Mouse (Mus musculus) activated CD4-positive, CD25-positive, alpha-beta regulatory T cell, adult 4 months (primary cell): ENCODE results near the gene Fam222a. TPM values are rescaled to one million over a fixed set of nuclear protein-coding genes. Genes with fewer than 3 reads are reported as not detected.

Experiments used
- ATAC-seq: one replicate; pipeline ENCODE4 v1.8.0; 2017
- polyA plus RNA-seq, 2 experiments: library from polyadenylated mRNA; unstranded; fragments of 100-300 nt; shearing (Covaris generic); gene quantifications; one replicate each; pipeline ENCODE4 v1.2.1; 2017

Gene Fam222a
- polyA plus RNA-seq, 2 experiments from 2014 or later = not detected

- ATAC-seq = no peak
Observed at GRCm38 (mm10) chr5:114614863-114615262, 47.0 kb downstream of the Fam222a start.

- no peak for ATAC-seq
Observed at GRCm38 (mm10) chr5:114616336-114617061, 48.7 kb downstream of the Fam222a start.

GRCm38 (mm10) chr5:114617809-114618208 is 50.0 kb downstream of the Fam222a start:
- ATAC-seq = no peak

- ATAC-seq = no peak
Observed at GRCm38 (mm10) chr5:114618851-114619250, 51.0 kb downstream of the Fam222a start.

GRCm38 (mm10) chr5:114620305-114620704 is 52.5 kb downstream of the Fam222a start:
- ATAC-seq = no peak

- no peak for ATAC-seq
Observed at GRCm38 (mm10) chr5:114625590-114625989, 57.8 kb downstream of the Fam222a start.

GRCm38 (mm10) chr5:114631336-114631735 is 63.5 kb downstream of the Fam222a start:
- no peak for ATAC-seq

GRCm38 (mm10) chr5:114636091-114636490 is 68.3 kb downstream of the Fam222a start:
- no peak for ATAC-seq

GRCm38 (mm10) chr5:114638769-114639644 is 71.2 kb downstream of the Fam222a start:
- ATAC-seq = peak; percentile 93

- ATAC-seq = no peak
Observed at GRCm38 (mm10) chr5:114639645-114639957, 71.8 kb downstream of the Fam222a start.

- no peak for ATAC-seq
Observed at GRCm38 (mm10) chr5:114640809-114641208, 73.0 kb downstream of the Fam222a start.

- ATAC-seq = no peak
Observed at GRCm38 (mm10) chr5:114644918-114645317, 77.1 kb downstream of the Fam222a start.

- no peak for ATAC-seq
Observed at GRCm38 (mm10) chr5:114645916-114646315, 78.1 kb downstream of the Fam222a start.

- no peak for ATAC-seq
Observed at GRCm38 (mm10) chr5:114647211-114647974, 79.6 kb downstream of the Fam222a start.

- no peak for ATAC-seq
Observed at GRCm38 (mm10) chr5:114648728-114649311, 81.0 kb downstream of the Fam222a start.

- peak; percentile 32 for ATAC-seq
Observed at GRCm38 (mm10) chr5:114651002-114651401, 83.2 kb downstream of the Fam222a start.

GRCm38 (mm10) chr5:114651449-114651848 is 83.6 kb downstream of the Fam222a start:
- no peak for ATAC-seq

GRCm38 (mm10) chr5:114653656-114654437 is 86.0 kb downstream of the Fam222a start:
- ATAC-seq = no peak

GRCm38 (mm10) chr5:114655721-114656120 is 87.9 kb downstream of the Fam222a start:
- ATAC-seq = no peak

- no peak for ATAC-seq
Observed at GRCm38 (mm10) chr5:114656305-114656704, 88.5 kb downstream of the Fam222a start.

- ATAC-seq = no peak
Observed at GRCm38 (mm10) chr5:114657426-114657825, 89.6 kb downstream of the Fam222a start.

GRCm38 (mm10) chr5:114658255-114658654 is 90.4 kb downstream of the Fam222a start, which contains the start of gene Trpv4:
TSS of gene Trpv4 (minus strand) at chr5:114658421.
- ATAC-seq = no peak
